20 mouse cellular contexts compared by ENCODE assay signal in the genomic region with DNA sequence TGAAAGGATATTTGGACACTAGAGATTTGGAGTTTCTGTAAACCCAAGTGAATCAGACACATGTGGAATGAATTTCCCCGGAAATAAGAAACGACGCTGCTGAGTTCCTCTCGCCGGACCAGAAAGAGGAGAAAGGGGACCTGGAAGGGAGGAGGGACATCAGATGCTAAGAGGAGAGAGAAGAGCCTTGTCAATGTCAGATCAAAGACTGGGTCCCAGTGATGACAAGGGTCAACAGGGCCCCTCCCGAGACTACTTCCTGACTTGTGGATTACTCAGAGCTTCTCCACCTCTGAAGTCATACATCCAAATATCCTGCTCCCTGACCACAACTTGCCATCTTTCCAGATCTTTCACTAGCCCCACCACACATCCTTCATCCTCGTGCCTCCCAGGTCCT. TPM values are rescaled to one million over a fixed set of nuclear protein-coding genes. Genes with fewer than 3 reads are reported as not detected.
"Had no signal": no experiment of that assay in that cellular context is flagged by ENCODE, and none has a peak within 500 bp of the region (broad histone marks: within the 10 kb centered on the region; RNA-seq: fewer than 3 reads in every experiment).

No protein-coding gene starts in this region.

- H3K27ac ChIP-seq: lung, embryonic 15.5 days; macrophage; midbrain, embryonic 13.5 days; midbrain, embryonic 15.5 days; neural tube, embryonic 12.5 days; stomach, embryonic 15.5 days had no signal

- H3K4me2 ChIP-seq: lung, embryonic 15.5 days; midbrain, embryonic 11.5 days; midbrain, embryonic 13.5 days; midbrain, embryonic 15.5 days; neural tube, embryonic 12.5 days; stomach, embryonic 15.5 days had no signal

- H3K9me3 ChIP-seq: lung, embryonic 15.5 days; megakaryocyte, embryonic 14.5 days; midbrain, embryonic 13.5 days; midbrain, embryonic 15.5 days; neural tube, embryonic 12.5 days; stomach, embryonic 15.5 days had no signal

- ATAC-seq: liver, postnatal 0 days; lung, postnatal 0 days; midbrain, embryonic 13.5 days; midbrain, embryonic 15.5 days had no signal

- H3K27me3 ChIP-seq: lung, embryonic 15.5 days; midbrain, embryonic 13.5 days; midbrain, embryonic 15.5 days; neural tube, embryonic 12.5 days; stomach, embryonic 15.5 days had no signal

- DNase-seq: liver, postnatal 0 days; lung, adult 2 months; lung, postnatal 14 days; lung, postnatal 36 days; right cerebral cortex, postnatal 14 days; thymus, adult 18-20 months; thymus, postnatal 14 days; thymus, postnatal 36 days had no signal

- H3K4me1 ChIP-seq: lung, embryonic 15.5 days; megakaryocyte, embryonic 14.5 days; midbrain, embryonic 13.5 days; midbrain, embryonic 15.5 days; neural tube, embryonic 12.5 days had no signal

- H3K36me3 ChIP-seq: lung, embryonic 15.5 days; midbrain, embryonic 13.5 days; midbrain, embryonic 15.5 days; neural tube, embryonic 12.5 days; stomach, embryonic 15.5 days had no signal

- H3K9ac ChIP-seq: liver, postnatal 0 days; lung, embryonic 15.5 days; midbrain, embryonic 13.5 days; midbrain, embryonic 15.5 days; neural tube, embryonic 12.5 days; stomach, embryonic 15.5 days had no signal

- H3K4me3 ChIP-seq: lung, embryonic 15.5 days; megakaryocyte, embryonic 14.5 days; midbrain, embryonic 13.5 days; midbrain, embryonic 15.5 days; neural tube, embryonic 12.5 days; stomach, embryonic 15.5 days had no signal

RNA-seq across cellular contexts. Expression of gene Adamts8, which starts 24.5 kb away (rescaled TPM):
- total RNA-seq: megakaryocyte progenitor cell, adult 5-6 weeks; monocyte, adult 5-6 weeks; neutrophil, adult 5-6 weeks had no signal
- polyA plus RNA-seq: macrophage had no signal

RNA-seq across cellular contexts. Expression of gene Adamts15, which starts 44.6 kb away (rescaled TPM):
- total RNA-seq: monocyte, adult 5-6 weeks; neutrophil, adult 5-6 weeks had no signal
